Mouse (Mus musculus) heart, embryonic 16.5 days (tissue): ENCODE measurements at regions not wholly inside any gene's neighbourhood (a gene's known extent, or its start where the extent isn't known, plus 50 kb on each side); places are given as distances from the start of the nearest gene placed in this dataset.

Experiments
- ATAC-seq: fragments of 200-750 bp; cut with Nextera tagmentation; replicated peaks from 2 replicates; pipeline ENCODE4 v1.8.0; 2017; ENCODE audit warnings: moderate number of reproducible peaks; ENCODE audit not compliant: insufficient read depth, low FRiP score; ENCODE audit errors: extremely low read depth
- H3K27ac ChIP-seq: fragments of 300-500 bp; sonication (generic); 2 replicates; pipeline ENCODE4 v1.5.1; 2014; ENCODE audit warnings: mild to moderate bottlenecking, low read length, control low read depth, moderate library complexity
- H3K27me3 ChIP-seq: fragments of 300-500 bp; sonication (generic); 2 replicates; pipeline ENCODE4 v1.6.1; 2014; ENCODE audit warnings: low read length, mixed read lengths; ENCODE audit not compliant: control insufficient read depth, insufficient read depth
- H3K36me3 ChIP-seq: fragments of 300-500 bp; sonication (generic); 2 replicates; pipeline ENCODE4 v1.6.1; 2014; ENCODE audit not compliant: control insufficient read depth, insufficient read depth
- H3K4me1 ChIP-seq: fragments of 300-500 bp; sonication (generic); 2 replicates; pipeline ENCODE4 v1.6.1; 2014; ENCODE audit warnings: low read length, mixed read lengths; ENCODE audit not compliant: control insufficient read depth, insufficient read depth
- H3K4me2 ChIP-seq: fragments of 300-500 bp; sonication (generic); 2 replicates; pipeline ENCODE4 v1.6.1; 2014; ENCODE audit warnings: low read depth, mild to moderate bottlenecking, control low read depth, low read length
- H3K4me3 ChIP-seq: fragments of 300-500 bp; sonication (generic); 2 replicates; pipeline ENCODE4 v1.5.1; 2014; ENCODE audit warnings: mild to moderate bottlenecking, control low read depth, low read length
- H3K9ac ChIP-seq: fragments of 300-500 bp; sonication (generic); 2 replicates; pipeline ENCODE4 v1.6.1; 2014; ENCODE audit warnings: low read length, control low read depth
- H3K9me3 ChIP-seq: fragments of 300-500 bp; sonication (generic); replicated peaks from 2 replicates; pipeline ENCODE4 v1.6.1; 2016; ENCODE audit warnings: low read length; ENCODE audit not compliant: control insufficient read depth
- WGBS: fragments of 180-500 bp; shearing (Covaris S2); extraction: QIAGEN DNeasy Blood & Tissue Kit; methylation state at CpG from one replicate; pipeline ENCODE4 v1.1.7; 2014; 5-methylcytosine and 5-hydroxymethylcytosine counted together

GRCm38 (mm10) chr12:12520311-12520852 lies 258.4 kb downstream of the Fam49a start:
- H3K4me3 ChIP-seq: no peak overlapping the region
- H3K36me3 ChIP-seq: no peaks in the 10 kb centered on the region
- H3K9me3 ChIP-seq: no peaks in the 10 kb centered on the region
- no peak for ATAC-seq
- H3K27me3 ChIP-seq: no peaks in the 10 kb centered on the region
- no peak overlapping the region for H3K27ac ChIP-seq
- H3K9ac ChIP-seq: no peak overlapping the region
- H3K4me1 ChIP-seq: peaks cover 8% of the 10 kb centered on the region; the same call in 1 of the 2 replicates
- 96% methylated on average over 8 of the region's 8 CpGs for WGBS
- no peak overlapping the region for H3K4me2 ChIP-seq

- H3K9me3 ChIP-seq: no peaks in the 10 kb centered on the region
- 18% methylated on average over 5 of the region's 5 CpGs for WGBS
- no peaks in the 10 kb centered on the region for H3K36me3 ChIP-seq
- no peak overlapping the region for H3K9ac ChIP-seq
- no peak overlapping the region for H3K4me2 ChIP-seq
- H3K27me3 ChIP-seq: no peaks in the 10 kb centered on the region
- no peak overlapping the region for H3K4me3 ChIP-seq
- H3K27ac ChIP-seq: peak overlapping the region; percentile 85
- ATAC-seq: peak; percentile 80
- peaks cover 8% of the 10 kb centered on the region; the same call in 1 of the 2 replicates for H3K4me1 ChIP-seq
Measured at GRCm38 (mm10) chr12:12518490-12519070, 256.6 kb downstream of the Fam49a start.

- H3K27me3 ChIP-seq: no peaks in the 10 kb centered on the region
- no peaks in the 10 kb centered on the region for H3K9me3 ChIP-seq
- peaks cover 8% of the 10 kb centered on the region; the same call in 1 of the 2 replicates for H3K4me1 ChIP-seq
- H3K36me3 ChIP-seq: no peaks in the 10 kb centered on the region
- WGBS: 78% methylated on average over 4 of the region's 4 CpGs
- no peak for ATAC-seq
- H3K4me3 ChIP-seq: no peak overlapping the region
- H3K9ac ChIP-seq: no peak overlapping the region
- H3K27ac ChIP-seq: no peak overlapping the region
- H3K4me2 ChIP-seq: no peak overlapping the region
Measured at GRCm38 (mm10) chr12:12517020-12517419, 255.1 kb downstream of the Fam49a start.

DNA sequence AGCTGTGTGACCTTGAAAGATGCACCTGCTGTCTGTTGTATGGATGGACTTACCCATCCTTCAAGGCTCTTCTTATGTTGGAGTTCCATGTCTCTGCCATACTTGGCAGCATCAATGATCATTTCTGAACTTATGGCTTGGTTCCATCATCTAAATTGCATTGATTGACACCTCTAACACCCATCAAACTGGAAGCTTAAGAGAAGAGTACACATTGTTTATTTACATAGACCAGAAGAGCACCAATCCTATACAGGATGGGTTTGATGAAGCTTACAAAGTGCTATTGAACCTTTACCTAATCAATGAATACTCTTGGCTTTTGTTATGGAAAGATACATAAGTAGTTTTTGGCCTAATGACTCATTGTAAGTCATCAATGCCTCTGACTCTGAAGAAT lies 248.8 kb downstream of the Fam49a start:
- H3K36me3 ChIP-seq: no peaks in the 10 kb centered on the region
- H3K9ac ChIP-seq: no peak overlapping the region
- no peak overlapping the region for H3K4me3 ChIP-seq
- H3K27ac ChIP-seq: no peak overlapping the region
- H3K4me2 ChIP-seq: no peak overlapping the region
- no peaks in the 10 kb centered on the region for H3K27me3 ChIP-seq
- H3K9me3 ChIP-seq: no peaks in the 10 kb centered on the region
- no peak for ATAC-seq
- H3K4me1 ChIP-seq: peaks cover 17% of the 10 kb centered on the region

- peak; percentile 90 for ATAC-seq
- peaks cover 17% of the 10 kb centered on the region for H3K4me1 ChIP-seq
- no peaks in the 10 kb centered on the region for H3K27me3 ChIP-seq
- peak overlapping the region; percentile 82 for H3K27ac ChIP-seq
- H3K4me2 ChIP-seq: no peak overlapping the region
- H3K4me3 ChIP-seq: no peak overlapping the region
- H3K9ac ChIP-seq: no peak overlapping the region
- H3K36me3 ChIP-seq: no peaks in the 10 kb centered on the region
- H3K9me3 ChIP-seq: peaks cover 2% of the 10 kb centered on the region; the same call in 1 of the 2 replicates
- 19% methylated on average over 9 of the region's 9 CpGs for WGBS
Measured at GRCm38 (mm10) chr12:12509164-12509937, 247.4 kb downstream of the Fam49a start.

DNA sequence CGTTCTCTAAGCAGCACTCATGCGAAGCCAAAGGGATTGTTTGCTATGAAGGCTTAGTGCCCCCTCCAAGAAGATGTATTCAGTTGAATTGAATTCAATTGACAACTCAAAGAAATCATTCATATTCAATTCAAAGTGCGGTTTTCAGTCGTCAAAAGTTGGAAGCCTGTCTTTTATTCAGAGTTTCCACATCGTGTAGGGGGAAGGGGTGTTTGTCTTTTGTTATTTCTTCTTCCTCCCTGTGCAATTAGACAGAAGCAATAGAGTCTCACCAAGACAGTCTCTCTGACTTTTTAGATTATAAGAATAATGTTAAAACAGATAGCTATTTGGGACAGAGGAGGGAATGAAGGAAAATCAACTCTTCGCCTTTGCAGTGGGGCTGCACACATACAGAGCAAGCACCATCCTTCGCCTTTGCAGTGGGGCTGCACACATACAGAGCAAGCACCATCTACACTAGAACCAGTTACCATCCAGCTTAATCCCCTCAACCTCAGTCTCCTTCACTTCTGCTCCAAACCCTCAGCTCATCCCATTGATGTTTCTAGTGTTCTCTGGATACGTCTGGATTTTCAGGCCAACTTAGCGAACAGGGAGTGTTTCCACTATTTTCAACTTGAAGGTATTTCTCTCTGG lies 246.7 kb downstream of the Fam49a start:
- Histone ChIP-seq H3K4me2 (no peak overlapping the region), H3K4me1 (peaks cover 17% of the 10 kb centered on the region), H3K27me3 (no peaks in the 10 kb centered on the region), H3K36me3 (no peaks in the 10 kb centered on the region), H3K9me3 (peaks cover 2% of the 10 kb centered on the region; the same call in 1 of the 2 replicates), H3K4me3 (no peak overlapping the region), H3K27ac (peak overlapping the region; percentile 82), H3K9ac (no peak overlapping the region)
- WGBS: 68% methylated on average over 9 of the region's 9 CpGs
- ATAC-seq: no peak

DNA sequence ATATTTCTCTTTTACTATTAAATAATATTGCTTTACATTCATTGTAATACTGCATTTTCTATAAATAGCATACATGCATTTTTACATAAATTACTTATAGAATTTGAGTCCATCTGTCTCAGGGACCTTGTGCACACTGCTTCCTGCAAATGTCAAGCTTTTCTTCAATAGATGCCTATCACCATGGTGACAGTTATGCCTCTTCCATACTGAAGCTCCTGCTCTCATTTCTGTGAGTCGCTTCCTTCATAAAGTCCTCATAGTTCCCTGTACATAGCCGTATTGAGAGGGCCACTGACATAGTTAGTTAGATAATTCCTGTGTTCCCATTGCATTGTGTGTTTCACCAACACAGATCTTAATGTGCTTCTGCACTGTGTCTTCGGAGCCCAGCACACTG lies 244.7 kb downstream of the Fam49a start:
- 90% methylated on average over 3 of the region's 3 CpGs for WGBS
- Histone ChIP-seq H3K4me3 (no peak overlapping the region), H3K4me1 (peaks cover 17% of the 10 kb centered on the region), H3K36me3 (no peaks in the 10 kb centered on the region), H3K4me2 (no peak overlapping the region), H3K27me3 (no peaks in the 10 kb centered on the region), H3K27ac (no peak overlapping the region), H3K9ac (no peak overlapping the region), H3K9me3 (peaks cover 2% of the 10 kb centered on the region; the same call in 1 of the 2 replicates)
- no peak for ATAC-seq

GRCm38 (mm10) chr12:12505590-12505989 lies 243.7 kb downstream of the Fam49a start:
- H3K27ac ChIP-seq: no peak overlapping the region
- no peak for ATAC-seq
- no peak overlapping the region for H3K9ac ChIP-seq
- H3K4me2 ChIP-seq: no peak overlapping the region
- H3K36me3 ChIP-seq: no peaks in the 10 kb centered on the region
- H3K4me3 ChIP-seq: no peak overlapping the region
- H3K4me1 ChIP-seq: peaks cover 17% of the 10 kb centered on the region
- WGBS: 66% methylated on average over 4 of the region's 4 CpGs
- no peaks in the 10 kb centered on the region for H3K27me3 ChIP-seq
- peaks cover 2% of the 10 kb centered on the region; the same call in 1 of the 2 replicates for H3K9me3 ChIP-seq

- H3K9me3 ChIP-seq: peaks cover 1% of the 10 kb centered on the region; the same call in 1 of the 2 replicates
- 73% methylated on average over 3 of the region's 3 CpGs for WGBS
Measured at GRCm38 (mm10) chr12:12499903-12500302, 238.0 kb downstream of the Fam49a start.

More at GRCm38 (mm10) chr12:12499903-12500302, 238.0 kb downstream of the Fam49a start:
- ATAC-seq: no peak
- peaks cover 17% of the 10 kb centered on the region for H3K4me1 ChIP-seq
- no peak overlapping the region for H3K4me2 ChIP-seq
- no peaks in the 10 kb centered on the region for H3K27me3 ChIP-seq
- H3K4me3 ChIP-seq: no peak overlapping the region
- H3K27ac ChIP-seq: no peak overlapping the region
- H3K9ac ChIP-seq: no peak overlapping the region
- H3K36me3 ChIP-seq: no peaks in the 10 kb centered on the region
